Mouse (Mus musculus): ENCODE data around the gene Tceanc. TPM values are rescaled to one million over a fixed set of nuclear protein-coding genes. Genes with fewer than 3 reads are reported as not detected.
"Not testable (repeated sequence)": the region's sequence is repeated elsewhere in the genome, so short reads cannot be mapped to it uniquely, and the experiment has no call there.

Gene Tceanc
- total and polyA plus RNA-seq, 2 experiments, result 0.34 to 1.6 TPM

DNA sequence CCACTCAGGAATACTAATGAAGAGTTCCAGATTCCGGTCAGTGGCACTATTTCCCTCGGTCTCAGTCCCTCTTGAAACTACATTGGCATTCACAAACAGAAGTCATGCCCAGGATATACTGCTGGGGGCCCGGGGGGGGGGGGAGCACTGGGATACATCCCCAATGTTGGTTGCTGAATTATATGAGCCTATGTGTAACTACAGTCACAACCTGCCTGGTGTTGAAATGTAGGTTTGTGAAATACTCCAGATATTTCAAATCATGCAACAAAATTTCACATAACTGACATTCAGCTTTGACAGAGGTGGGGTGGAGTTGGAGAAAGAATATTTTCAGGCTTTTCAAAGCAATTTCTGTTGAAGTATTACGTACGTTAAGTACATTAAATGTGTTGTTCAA lies 2.4 kb upstream of the Tceanc start:
- Histone ChIP-seq H3K4me3 (ENCODE audit: insufficient read depth, low read depth, low read length) (no peak overlapping the region), H3K4me1 (ENCODE audit: control insufficient read depth, insufficient read depth, low read length) (no peaks in the 10 kb centered on the region), H3K27ac (replicated peaks; ENCODE audit: insufficient read depth, low read depth, low read length) (no peak overlapping the region), H3K79me2 (ENCODE audit: control insufficient read depth, insufficient read depth, low read length) (no peaks in the 10 kb centered on the region), H3K36me3 (ENCODE audit: control insufficient read depth, insufficient read depth, low read length) (no peaks in the 10 kb centered on the region), H3K9ac (ENCODE audit: low read depth, low read length) (no peak overlapping the region), H3K27me3 (ENCODE audit: control insufficient read depth, insufficient read depth, low read length) (no peaks in the 10 kb centered on the region)
- DNase-seq (ENCODE audit: extremely low read depth, low read depth, low spot score), result no peak
- TF ChIP-seq POLR2A (IDR thresholded peaks at IDR 0.05; ENCODE audit: extremely low read depth, insufficient read depth, low read length), result no peak
- no peak for TF ChIP-seq CTCF (IDR thresholded peaks at IDR 0.05; ENCODE audit: low read depth, low read length)
- WGBS, result 79% methylated on average over 5 of the region's 5 CpGs

DNA sequence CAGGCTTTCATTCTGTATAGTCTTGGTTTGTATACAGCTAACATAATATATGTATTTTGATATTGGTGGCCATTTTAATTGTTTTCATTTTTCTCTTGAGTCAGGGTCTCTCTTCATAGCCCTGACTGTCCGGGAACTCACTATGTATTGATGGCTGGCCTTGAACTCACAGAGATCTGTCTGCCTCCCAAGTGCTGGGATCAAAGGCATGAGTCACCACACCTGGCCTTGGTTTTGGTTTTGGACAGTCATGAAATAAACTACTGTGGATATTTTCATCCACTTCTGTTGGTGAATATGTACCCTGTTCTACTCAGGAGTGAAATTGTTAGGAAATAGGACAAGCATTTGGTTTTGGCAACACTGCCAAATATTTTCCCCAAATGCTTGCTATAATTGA lies 1.7 kb downstream of the Tceanc start:
- 94% methylated on average over 1 of the region's 1 CpGs for WGBS
- H3K4me3 ChIP-seq (ENCODE audit: insufficient read depth, low read depth, low read length), result no peak overlapping the region
- H3K27ac ChIP-seq (replicated peaks; ENCODE audit: insufficient read depth, low read depth, low read length), result no peak overlapping the region
- H3K4me1 ChIP-seq (ENCODE audit: control insufficient read depth, insufficient read depth, low read length), result no peaks in the 10 kb centered on the region
- H3K36me3 ChIP-seq (ENCODE audit: control insufficient read depth, insufficient read depth, low read length), result no peaks in the 10 kb centered on the region
- H3K9ac ChIP-seq (ENCODE audit: low read depth, low read length), result no peak overlapping the region
- no peaks in the 10 kb centered on the region for H3K27me3 ChIP-seq (ENCODE audit: control insufficient read depth, insufficient read depth, low read length)
- DNase-seq (ENCODE audit: extremely low read depth, low read depth, low spot score), result no peak
- H3K79me2 ChIP-seq (ENCODE audit: control insufficient read depth, insufficient read depth, low read length), result no peaks in the 10 kb centered on the region
- TF ChIP-seq POLR2A (IDR thresholded peaks at IDR 0.05; ENCODE audit: extremely low read depth, insufficient read depth, low read length) (no peak), CTCF (IDR thresholded peaks at IDR 0.05; ENCODE audit: low read depth, low read length) (no peak)

DNA sequence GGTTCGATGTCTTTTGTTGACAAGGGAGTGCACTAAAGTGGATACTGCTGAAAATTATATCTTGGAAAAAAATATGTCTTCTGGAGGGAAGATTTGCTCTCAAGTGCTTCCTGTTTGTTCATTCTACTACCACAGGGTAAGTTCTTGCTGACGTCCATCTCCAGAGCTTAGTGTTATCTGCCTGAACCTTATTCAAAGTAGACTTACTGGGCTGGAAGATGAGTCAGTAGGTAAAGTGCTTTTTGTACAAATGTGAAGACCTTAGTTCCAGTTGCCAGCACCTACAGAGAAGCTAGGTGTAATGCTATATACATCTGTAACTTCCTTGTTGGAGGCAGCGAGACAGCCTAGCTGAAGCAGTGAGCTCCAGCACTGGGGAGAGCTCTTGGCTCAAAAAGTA lies 2.4 kb downstream of the Tceanc start:
- TF ChIP-seq POLR2A (IDR thresholded peaks at IDR 0.05; ENCODE audit: extremely low read depth, insufficient read depth, low read length) (no peak), CTCF (IDR thresholded peaks at IDR 0.05; ENCODE audit: low read depth, low read length) (no peak)
- no peak for DNase-seq (ENCODE audit: extremely low read depth, low read depth, low spot score)
- no peaks in the 10 kb centered on the region for H3K79me2 ChIP-seq (ENCODE audit: control insufficient read depth, insufficient read depth, low read length)
- no peaks in the 10 kb centered on the region for H3K27me3 ChIP-seq (ENCODE audit: control insufficient read depth, insufficient read depth, low read length)
- H3K9ac ChIP-seq (ENCODE audit: low read depth, low read length), result no peak overlapping the region
- no peak overlapping the region for H3K27ac ChIP-seq (replicated peaks; ENCODE audit: insufficient read depth, low read depth, low read length)
- H3K4me1 ChIP-seq (ENCODE audit: control insufficient read depth, insufficient read depth, low read length), result no peaks in the 10 kb centered on the region
- H3K36me3 ChIP-seq (ENCODE audit: control insufficient read depth, insufficient read depth, low read length), result no peaks in the 10 kb centered on the region
- no peak overlapping the region for H3K4me3 ChIP-seq (ENCODE audit: insufficient read depth, low read depth, low read length)
- WGBS, result 91% methylated on average over 3 of the region's 3 CpGs

DNA sequence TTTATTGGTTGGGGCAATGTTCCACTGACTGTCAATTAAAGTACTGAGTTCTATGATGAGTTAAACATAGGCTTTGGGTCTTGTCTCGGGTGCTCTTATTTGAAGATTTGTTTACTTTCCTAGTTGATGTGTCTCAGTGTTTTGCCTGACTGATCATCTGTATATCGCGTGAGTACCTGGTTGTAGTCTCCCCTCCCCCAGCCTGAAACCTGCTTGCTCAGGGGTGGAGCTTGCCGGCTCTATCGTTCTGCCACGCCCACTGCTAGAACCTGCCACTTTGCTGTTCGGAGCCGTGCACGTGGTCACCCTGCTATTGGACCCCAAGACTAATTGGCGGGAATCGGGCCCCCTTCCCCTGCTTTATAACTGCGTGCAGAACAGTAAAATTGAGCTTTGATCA lies 4.3 kb downstream of the Tceanc start:
- not testable (repeated sequence) for H3K4me3 ChIP-seq (ENCODE audit: insufficient read depth, low read depth, low read length); H3K79me2 ChIP-seq (ENCODE audit: control insufficient read depth, insufficient read depth, low read length); H3K27ac ChIP-seq (replicated peaks; ENCODE audit: insufficient read depth, low read depth, low read length); H3K4me1 ChIP-seq (ENCODE audit: control insufficient read depth, insufficient read depth, low read length); H3K27me3 ChIP-seq (ENCODE audit: control insufficient read depth, insufficient read depth, low read length); H3K9ac ChIP-seq (ENCODE audit: low read depth, low read length); H3K36me3 ChIP-seq (ENCODE audit: control insufficient read depth, insufficient read depth, low read length)
- DNase-seq (ENCODE audit: extremely low read depth, low read depth, low spot score), result peak; percentile 62
- WGBS, result 1% methylated on average over 11 of the region's 12 CpGs

DNA sequence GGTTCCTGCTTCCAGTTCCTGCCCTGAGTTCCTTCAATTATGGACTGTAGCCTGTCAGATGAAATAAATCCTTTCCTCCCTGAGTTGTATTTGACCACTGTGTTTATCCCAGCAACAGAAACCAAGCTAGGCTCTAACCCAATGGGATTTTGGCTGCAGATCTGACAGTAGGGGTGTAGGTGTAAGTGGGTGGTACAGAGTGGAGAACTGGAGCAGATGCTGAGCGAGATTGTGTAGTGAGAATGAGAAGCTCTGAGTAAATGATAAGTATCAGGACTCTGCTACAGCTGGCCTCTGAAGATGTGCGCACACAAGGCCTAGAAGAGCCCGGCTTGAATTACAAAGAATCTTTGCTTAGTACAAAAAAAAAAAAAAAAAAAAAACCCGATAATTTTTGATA lies 6.3 kb downstream of the Tceanc start:
- H3K4me1 ChIP-seq (ENCODE audit: control insufficient read depth, insufficient read depth, low read length), result no peaks in the 10 kb centered on the region
- TF ChIP-seq POLR2A (IDR thresholded peaks at IDR 0.05; ENCODE audit: extremely low read depth, insufficient read depth, low read length) (no peak), CTCF (IDR thresholded peaks at IDR 0.05; ENCODE audit: low read depth, low read length) (no peak)
- WGBS, result 89% methylated on average over 4 of the region's 4 CpGs
- DNase-seq (ENCODE audit: extremely low read depth, low read depth, low spot score), result no peak
- H3K27me3 ChIP-seq (ENCODE audit: control insufficient read depth, insufficient read depth, low read length), result no peaks in the 10 kb centered on the region
- H3K4me3 ChIP-seq (ENCODE audit: insufficient read depth, low read depth, low read length), result no peak overlapping the region
- no peak overlapping the region for H3K27ac ChIP-seq (replicated peaks; ENCODE audit: insufficient read depth, low read depth, low read length)
- no peak overlapping the region for H3K9ac ChIP-seq (ENCODE audit: low read depth, low read length)
- no peaks in the 10 kb centered on the region for H3K36me3 ChIP-seq (ENCODE audit: control insufficient read depth, insufficient read depth, low read length)
- H3K79me2 ChIP-seq (ENCODE audit: control insufficient read depth, insufficient read depth, low read length), result no peaks in the 10 kb centered on the region

DNA sequence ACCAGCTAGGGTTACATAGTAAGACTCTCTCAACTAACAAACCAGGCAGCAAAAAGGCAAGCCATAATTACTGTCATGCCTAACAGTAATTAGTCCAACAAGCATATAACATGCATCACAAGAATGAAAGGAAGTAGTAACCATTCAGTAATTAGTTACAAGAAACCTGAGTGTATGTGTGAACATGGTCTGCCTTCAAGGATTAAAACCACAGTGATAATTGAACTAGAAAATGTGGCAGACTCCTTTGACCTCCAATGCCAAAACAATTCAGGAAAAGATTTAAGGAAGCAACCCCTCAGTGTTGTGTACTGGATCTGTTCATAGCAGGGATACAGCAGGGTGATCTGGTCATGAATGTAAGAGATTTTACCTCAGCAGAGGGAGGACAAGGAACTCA lies 7.3 kb downstream of the Tceanc start:
- Histone ChIP-seq H3K79me2 (ENCODE audit: control insufficient read depth, insufficient read depth, low read length) (no peaks in the 10 kb centered on the region), H3K9ac (ENCODE audit: low read depth, low read length) (no peak overlapping the region), H3K36me3 (ENCODE audit: control insufficient read depth, insufficient read depth, low read length) (no peaks in the 10 kb centered on the region), H3K4me1 (ENCODE audit: control insufficient read depth, insufficient read depth, low read length) (no peaks in the 10 kb centered on the region), H3K4me3 (ENCODE audit: insufficient read depth, low read depth, low read length) (no peak overlapping the region), H3K27me3 (ENCODE audit: control insufficient read depth, insufficient read depth, low read length) (no peaks in the 10 kb centered on the region), H3K27ac (replicated peaks; ENCODE audit: insufficient read depth, low read depth, low read length) (no peak overlapping the region)
- DNase-seq (ENCODE audit: extremely low read depth, low read depth, low spot score), result no peak
- TF ChIP-seq POLR2A (IDR thresholded peaks at IDR 0.05; ENCODE audit: extremely low read depth, insufficient read depth, low read length), result no peak
- no peak for TF ChIP-seq CTCF (IDR thresholded peaks at IDR 0.05; ENCODE audit: low read depth, low read length)
